Mouse (Mus musculus) urinary bladder, postnatal 4 days (tissue): ENCODE results near the gene Trpm1.
"Not testable (repeated sequence)": the region's sequence is repeated elsewhere in the genome, so short reads cannot be mapped to it uniquely, and the experiment has no call there.

Source experiments
- DNase-seq, 2 experiments: peaks; one replicate each; pipeline ENCODE4 v3.0.0; 2021 to 2022; ENCODE audit warnings: low spot score in 2 of 2

Trpm1 gene

DNA sequence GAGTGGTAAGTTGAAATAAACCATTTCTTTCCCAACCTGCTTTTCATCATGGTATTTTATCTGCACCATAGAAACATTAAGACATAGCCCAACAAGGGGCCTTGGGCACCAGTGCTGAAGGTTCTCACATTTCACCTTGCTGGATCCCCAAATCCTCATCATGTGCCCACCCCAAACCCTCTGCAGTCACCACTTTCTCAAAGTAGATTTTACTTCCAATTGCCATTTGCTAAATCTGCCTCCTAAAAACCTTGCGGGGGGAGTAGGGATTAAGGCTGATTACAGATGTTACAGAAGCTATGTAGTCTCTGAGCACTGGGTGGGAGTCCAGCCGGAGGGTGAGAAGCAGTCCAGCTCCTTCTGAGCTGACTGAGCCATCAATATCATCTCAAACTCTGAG lies at the start of gene Trpm1:
Gene Trpm1 (plus strand): TSS at position 301 of the 400 bp plus-strand sequence.
- no peak for DNase-seq

DNA sequence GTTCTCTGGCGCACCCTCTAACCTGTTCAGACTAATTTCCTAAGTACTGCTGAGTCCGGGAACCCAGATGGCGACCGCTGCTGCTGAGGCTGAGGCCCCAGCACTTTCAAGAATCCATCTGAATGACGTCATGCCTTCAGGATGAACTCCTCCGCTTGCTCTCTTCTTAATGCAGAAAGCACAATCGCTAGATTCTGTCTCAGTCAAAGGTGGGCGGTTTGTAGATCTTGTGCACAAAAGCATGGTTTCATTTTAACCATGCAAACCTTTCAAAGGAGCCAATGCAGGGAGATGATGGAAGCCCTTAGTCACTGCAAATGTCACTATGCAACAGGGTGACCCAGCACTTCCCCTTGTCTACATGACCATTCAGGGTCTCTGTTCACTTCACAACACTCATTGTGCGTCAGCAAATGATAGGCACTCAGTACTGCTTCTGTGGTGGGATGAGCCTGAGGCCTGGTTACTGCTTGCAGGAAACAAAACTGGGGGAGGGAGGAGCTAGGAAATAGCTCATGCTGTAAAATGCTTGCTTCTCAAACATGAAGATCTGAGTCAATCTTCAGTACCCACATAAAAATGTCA lies 31.4 kb upstream of the Trpm1 start:
- DNase-seq, result no peak

DNA sequence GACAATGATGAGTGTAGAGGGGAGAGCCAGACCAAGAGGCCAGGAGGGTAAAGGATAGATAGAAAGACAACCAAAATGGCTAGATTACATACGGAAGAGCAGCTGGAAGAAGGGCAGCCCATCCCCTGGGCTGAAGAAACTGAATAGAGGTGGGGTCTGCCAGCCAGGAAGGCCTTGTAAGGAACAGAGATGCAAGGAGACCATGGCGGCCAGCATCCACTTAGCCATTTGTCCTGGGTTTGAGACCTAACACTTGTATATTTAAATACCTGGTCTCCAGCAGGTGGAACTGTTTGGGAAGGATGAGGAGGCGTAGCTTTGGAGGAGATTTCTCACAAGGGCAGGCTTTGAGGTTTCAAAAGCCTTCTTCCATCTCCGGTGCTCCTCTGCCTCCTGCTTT lies 29.9 kb upstream of the Trpm1 start:
- no peak for DNase-seq

DNA sequence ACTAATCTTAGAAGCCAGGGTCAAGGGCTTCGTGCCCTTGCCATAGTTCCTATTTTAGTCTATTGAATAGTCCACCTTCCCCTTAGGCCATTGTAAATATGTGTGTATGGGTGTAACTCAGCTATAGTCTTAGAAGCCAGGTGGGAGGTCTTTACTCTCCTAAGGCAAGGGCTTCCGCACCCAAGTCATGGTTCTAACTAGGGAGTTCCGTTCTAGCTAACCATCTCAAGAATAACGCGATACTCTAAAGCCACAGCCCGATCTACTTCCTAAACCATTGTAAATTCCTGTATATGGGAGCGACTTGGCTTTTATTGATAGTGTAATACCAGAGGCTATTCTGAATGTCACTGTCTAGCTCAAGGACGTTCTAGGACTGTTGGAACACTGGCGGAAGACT lies 27.6 kb upstream of the Trpm1 start:
- not testable (repeated sequence) for DNase-seq

DNA sequence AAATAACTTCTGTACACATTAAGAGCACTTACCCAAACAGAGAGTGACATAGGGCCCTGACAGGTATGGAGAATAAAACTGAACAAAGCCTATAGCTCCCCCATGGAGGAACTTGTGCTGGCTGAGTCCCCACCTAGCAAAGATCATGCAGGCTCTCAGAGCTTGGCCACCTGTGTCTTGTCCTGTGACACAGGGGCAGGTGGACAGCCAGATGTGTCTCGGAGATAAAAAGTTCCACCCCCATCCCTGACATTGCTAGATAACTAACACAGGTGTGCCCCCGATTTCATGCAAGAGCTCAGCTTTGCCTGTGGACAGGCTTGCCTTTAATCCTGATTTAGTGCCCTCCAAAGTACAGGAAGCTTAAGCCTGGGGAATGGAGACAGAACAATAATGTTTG lies 13.8 kb upstream of the Trpm1 start:
- DNase-seq, result no peak

DNA sequence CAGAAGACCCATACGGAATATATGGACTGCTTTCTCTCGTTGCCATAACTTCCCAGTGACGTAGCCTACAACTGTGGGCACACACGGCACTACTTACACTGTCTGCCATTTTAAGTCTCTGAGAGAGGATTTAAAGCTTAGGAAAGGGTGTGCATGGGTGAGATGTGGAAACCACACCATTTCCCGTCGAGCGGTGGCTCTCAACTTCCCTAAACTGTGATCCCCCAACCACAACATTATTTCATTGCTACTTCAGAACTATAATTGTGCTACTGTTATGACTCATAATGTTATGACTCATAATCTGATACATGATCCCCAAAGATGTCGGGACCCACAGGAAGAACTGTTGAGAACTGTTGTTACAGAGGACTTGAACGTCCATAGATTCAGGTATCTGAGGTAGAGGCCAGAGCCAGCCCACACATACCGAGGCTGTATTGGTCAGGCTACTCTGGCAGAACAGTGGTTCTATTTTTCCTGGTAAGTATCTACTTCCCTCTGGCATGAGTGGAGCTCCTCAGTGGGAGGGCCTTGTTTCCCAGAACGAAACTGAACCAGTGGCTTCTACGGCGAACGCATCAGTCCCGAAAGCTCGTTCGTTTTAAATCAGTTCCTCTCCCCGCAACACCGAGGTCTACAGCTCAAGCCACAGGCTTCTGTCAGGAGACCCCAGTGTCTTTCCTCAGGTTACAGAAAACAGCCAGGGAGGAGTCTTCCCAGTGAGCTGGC lies 12.2 kb upstream of the Trpm1 start:
- DNase-seq, result no peak

DNA sequence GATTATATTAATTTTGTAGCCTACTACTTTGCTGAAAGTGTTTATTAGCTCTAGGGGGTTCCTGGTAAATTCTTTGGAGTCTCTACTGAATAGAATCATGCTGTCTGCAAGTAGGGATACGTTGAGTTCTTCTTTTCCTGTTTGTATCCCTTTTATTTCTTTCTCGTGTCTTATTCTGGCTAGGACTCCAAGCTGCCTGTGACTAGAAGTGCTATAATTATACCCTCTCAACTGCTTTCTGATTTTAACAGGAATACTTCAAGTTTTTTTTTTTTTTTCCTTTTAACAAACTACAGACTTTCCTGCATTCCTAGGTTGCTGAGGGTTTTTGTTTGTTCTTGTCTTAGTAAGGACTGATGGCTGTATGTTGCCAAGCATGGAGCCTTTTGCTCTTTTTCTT lies 4.3 kb upstream of the Trpm1 start:
- DNase-seq, result no peak

DNA sequence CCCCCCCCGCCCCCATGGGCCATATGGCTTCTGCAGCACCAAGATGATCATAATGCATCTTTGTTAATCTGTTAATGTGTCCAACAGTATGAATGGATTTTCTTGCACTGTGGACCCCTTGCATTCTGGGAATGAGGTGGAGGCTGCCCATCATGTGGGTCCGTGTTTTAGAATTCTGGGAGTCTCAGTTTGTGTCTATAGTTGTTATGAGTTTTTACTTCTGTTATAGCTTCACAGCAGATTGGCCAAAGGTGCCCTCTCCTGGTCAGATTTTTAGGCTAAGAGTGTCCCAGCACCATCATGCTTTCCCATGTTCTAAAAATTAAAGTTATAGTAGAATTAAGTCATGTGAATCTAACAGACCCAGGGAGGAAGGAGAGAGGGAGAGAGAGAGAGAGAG lies 3.9 kb upstream of the Trpm1 start:
- DNase-seq, result peak in 1 of 2 experiments; percentile 7

DNA sequence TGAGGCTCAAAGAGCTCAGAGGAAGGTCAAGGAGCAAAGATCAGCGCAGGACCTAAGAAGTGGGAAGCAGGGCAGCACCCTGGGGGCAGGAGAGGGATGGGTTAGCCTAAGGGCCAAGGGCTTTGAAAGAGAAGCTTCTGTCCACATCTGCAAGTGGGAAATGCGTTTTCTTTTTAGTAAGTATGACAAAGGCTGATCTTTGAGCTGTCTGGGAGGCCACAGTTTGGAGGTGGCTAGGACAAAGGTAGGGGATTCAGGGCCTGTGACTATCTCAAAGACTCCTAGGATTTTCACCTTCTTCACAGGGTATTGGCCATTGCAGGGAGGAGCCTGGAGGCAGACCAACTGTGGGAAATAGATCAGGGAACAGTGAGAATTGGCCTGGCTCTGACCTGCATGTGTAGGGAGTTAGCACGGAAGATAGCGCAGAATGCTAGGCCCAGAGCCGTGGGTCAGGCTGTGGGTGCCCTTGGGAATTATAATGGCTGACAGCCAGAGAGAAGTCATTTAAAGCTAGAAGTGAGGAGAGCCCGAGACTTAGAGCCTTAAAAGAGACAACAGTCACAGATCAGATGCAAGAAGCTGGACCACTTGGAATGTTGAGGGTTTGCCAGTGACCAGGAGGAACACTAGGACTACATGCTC lies 3.1 kb upstream of the Trpm1 start:
- DNase-seq, result no peak

DNA sequence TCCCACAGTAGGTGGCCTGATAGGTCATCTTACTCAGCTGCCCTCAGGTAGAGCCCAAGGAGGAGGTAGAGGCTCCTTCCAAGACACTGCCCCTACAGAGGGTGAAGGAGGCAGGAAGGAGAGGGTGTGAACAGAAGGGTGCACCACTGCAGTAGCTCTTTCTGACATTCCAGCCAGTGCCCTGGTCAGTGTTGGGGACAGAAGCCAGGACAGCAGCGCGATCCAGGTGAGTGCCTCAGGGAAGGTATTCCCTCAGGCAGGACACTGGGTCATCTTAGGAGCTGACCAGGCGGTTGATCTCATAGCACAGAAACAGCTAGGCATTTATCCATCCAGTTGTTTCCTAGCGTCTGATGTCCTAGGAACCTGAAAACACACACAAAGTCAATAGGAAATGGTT lies 1.6 kb downstream of the Trpm1 start:
- no peak for DNase-seq

DNA sequence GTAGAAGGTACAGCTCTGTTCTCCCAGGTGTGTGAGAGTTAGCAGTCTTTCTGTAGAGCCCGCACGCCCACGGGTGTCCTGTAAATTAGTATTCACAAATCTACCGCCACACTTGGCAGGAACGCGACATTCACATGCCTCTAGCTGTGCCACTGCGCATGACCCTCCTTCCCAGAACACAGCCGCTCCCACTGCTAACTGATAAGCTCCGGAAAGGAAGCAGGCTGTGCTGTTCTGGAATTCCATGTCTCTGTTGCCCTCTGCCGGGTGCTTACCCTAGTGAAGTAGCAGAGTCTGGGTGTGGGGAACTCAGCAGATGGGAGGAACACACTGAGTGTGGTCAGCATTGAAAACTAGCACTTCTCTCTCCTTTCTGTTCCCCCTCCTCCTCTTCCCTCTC lies 2.1 kb downstream of the Trpm1 start:
- DNase-seq, result peak; percentile 73 to 76

DNA sequence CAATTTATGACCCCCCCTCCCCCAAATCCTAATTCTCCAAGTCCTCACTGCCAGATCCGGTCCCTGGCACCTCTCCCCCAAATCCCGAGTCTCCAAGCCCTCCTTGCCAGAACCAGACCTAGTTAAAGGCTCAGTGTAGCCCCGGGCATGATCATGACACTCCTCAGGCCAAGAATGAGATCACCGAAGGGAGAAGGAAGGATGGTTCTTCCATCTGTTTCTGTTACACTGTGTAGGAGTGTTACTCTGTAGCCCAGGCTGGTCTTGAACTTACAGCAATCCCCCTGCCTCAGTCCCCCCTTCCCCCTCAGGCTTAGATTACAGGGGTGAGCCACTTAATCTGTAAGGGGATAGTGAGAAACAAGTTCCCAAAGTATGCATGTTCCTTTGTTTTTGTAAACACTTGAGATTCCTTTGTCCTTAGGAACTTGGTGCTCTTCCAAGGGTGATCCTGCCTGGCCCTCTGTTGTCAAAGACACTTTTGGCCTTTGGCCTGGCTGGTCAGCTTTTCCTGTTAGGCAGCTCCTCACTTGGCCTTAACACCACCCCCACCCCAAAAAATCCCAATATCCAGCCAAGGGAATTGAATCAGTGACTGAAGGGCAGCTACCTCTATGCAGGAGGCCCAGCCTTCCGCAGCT lies 2.8 kb downstream of the Trpm1 start:
- DNase-seq, result peak in 1 of 2 experiments; percentile 17

DNA sequence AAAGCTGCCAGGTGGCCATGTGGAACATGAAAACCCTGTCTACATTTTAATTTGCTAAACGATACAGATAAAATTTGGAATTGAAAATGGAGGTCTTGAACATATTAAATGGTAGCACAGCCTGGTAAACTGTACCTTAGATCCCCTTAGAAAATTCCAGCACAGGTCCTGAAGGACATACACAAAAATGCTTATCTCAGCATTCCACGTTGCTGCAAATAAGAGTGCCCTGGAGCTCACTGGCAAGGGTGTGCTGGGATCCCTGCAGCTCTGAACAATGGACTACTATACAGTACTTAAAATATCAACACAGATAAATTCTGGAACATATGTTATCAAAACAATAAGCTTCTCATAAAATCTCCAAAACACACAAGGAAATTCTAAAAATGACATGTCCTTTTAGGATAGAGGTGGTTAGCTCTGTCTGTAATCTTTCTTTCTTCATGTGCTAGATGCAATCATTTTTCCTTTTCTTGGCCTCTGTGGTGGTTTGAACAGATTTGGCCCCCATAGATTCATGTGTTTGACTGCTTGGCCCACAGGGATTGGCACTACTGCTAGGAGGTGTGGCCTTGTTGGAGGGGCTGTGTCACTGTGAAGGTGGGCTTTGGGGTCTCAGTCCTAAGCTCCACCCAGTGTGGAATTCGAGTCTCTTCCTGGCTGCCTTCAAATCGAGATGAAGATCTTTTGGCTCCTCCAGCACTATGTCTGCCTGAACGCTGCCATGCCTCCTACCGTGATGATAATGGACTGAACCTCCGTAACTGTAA lies 3.5 kb downstream of the Trpm1 start:
- no peak for DNase-seq

DNA sequence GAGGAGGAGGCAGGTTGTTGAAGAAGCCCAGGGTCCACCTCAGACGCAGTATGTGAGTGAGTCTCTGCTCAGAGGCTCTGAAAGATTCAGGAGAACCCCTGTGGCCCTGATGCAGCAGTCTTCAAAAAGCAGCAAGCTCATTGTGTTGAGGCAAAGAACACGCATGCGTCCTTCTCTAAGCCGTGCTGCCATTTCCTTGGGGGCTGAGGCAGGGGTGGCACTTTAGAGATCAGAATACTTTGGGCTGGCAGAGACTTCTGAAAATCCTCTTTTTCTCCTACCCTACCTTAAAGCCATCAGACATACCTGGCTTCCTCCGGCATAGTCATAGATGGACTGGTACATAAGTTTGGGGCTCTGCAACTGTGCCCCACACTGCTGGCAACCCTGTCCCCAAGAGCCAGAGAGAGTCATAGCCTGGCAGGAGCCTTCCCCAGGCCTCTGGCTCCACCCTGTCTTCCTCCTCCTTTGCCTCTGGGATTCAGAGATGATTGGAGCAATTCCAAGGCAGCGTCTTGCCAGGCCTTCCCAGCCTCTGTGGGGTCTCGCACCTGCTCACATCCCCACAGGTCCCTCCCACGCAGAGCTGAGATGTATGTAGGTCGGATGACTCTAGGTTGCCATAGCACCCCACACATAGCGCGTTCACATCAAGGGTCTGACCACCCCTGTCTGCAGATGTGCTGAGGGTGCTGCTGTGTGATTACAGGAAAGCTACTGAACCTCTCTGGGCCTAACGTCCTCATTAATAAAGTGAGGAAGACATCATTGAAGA lies 4.8 kb downstream of the Trpm1 start:
- DNase-seq, result no peak

DNA sequence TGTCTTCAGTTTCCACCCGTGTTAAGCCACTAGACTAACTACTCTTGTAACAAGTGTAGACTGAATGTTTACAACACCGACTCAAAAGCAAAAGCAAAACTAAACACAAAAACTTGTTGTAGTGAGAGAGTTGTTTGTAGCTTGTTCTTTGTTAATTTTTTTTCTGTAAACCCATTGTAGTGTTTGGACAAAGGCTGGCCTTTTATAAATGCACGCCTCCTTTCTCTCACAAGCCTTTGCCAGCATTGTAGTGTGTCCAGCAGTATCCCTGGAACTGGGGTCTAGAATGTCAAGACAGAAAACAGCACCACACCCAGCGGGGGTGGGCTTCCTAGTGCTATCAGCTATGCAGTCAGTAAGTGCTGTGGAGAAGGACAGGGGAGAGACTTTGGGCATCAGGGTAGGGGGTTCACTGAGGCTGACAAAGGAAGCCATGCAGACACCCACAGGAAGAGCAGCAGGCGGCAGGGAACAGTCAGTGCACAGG lies 5.5 kb downstream of the Trpm1 start:
- no peak for DNase-seq

DNA sequence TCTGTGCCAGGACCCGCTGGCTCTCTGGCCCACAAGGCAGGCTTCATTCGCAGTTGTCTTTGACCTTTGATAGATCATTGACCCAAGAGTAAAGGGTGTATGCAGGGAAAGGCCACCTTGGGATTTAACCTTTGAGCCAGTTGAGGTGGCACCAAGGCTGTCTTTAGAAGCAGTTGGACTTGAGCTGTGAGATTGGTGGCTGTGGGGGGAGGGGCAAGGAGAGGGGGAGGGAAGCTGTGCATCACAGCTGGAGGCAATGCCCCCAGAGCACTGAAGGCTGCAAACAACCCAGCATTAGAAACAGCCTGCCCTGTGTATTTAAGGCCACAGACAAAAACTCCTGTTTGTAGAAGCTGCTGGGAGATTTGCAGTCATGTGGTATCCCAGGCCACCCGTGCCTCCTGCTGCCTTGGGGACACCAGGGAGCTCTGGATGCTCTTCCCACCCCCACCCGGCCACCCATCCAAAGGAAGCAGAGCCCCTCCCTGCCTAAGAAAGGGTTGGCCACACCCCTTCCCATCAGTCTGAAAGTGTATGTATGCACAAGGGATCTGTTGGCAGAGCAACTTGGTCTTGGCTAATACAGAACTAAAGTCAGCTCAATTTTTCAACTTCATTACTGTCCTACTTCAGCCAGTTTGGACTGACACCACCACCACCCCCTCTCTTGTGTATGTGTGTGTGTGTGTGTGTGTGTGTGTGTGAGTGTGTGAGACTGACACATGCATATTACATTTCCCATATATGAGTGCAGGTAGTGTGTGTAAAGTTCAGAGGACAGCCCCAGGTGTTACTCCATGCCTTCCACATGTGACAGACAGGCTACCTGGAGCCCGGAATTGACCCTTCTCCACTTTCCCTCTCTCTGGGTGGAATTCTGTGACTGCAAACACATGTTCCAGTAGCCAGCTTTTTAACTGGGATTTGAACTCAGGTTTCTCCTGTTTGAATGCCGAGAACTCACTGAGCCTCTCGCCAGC lies 6.3 kb downstream of the Trpm1 start:
- DNase-seq, result no peak

DNA sequence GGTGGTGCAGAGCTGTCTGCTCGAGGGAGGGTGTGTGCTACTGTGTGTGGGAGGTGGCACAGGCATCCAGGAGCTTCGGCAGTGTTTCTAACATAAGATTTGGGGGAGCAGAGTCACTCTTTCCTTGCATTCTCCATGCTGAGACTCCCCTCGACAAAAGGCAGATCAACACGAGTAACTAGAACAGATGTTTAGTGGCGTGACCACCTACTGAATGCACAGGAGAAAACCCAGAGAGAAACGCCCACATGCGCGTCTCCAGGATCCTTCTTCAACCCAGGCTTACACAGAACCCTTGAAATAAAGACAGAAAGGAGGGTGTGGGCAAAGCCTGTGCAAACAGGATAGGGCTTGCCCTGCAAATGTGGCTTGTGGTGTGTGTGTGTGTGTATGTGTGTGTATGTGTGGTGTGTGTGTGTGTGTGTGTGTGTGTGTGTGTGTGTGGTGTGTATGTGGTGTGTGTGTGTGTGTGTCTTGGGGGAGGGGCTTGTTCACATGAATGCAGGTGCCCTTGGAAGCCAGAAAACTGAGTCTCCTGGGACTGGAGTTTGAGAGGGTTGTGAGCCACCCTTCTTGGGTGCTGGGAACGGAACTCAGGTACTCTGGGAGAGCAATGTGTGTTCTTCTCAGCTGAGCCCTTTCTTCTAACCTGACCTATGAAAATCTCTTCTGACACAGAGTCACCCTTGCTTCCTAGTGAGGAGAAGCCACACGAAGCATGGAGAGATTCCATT lies 7.3 kb downstream of the Trpm1 start:
- no peak for DNase-seq

DNA sequence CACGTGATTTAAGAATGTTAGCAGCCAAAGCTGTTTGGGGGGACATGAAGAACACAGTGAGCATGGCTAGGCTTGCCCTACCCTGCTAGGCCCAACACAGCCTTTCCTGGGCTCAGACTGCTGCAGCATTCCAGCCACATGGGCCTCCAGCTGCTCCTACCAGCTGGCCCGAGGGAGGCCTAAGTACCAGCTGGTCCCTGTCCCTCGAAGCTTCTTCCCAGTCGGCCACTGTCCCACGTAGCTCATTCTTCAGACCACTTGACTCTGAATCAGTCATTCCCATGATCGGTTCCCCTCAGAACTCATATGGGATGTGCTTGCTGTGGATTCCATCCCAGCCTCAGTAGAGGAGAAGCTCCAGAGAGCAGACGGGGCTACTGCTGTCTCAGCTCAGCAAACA lies 8.4 kb downstream of the Trpm1 start:
- DNase-seq, result no peak

DNA sequence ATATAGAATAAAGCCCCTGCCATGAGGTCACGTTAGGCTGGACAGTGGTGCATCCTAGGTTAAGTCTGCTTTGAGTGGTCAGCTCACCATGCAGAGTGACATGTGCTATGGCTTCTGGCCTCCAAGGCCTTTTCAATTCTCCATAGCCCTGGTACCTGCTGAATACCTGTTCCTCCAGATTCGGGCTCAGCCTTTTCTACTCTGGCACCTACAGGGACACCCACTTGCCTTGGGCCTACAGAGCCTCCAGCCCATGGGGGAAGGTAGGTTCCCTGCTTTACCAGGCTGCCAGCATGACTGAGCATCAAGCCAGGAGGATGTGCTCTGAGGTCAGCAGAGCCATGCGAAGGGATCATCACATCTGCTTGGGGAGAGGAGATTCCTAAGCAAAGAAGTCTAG lies 9.5 kb downstream of the Trpm1 start:
- DNase-seq, result no peak
